Mouse (Mus musculus): ENCODE measurements around the gene Serpine1. TPM values are rescaled to one million over a fixed set of nuclear protein-coding genes. Genes with fewer than 3 reads are reported as not detected.

Serpine1 gene
- polyA plus RNA-seq, 1 experiment, result 4.1 TPM

DNA sequence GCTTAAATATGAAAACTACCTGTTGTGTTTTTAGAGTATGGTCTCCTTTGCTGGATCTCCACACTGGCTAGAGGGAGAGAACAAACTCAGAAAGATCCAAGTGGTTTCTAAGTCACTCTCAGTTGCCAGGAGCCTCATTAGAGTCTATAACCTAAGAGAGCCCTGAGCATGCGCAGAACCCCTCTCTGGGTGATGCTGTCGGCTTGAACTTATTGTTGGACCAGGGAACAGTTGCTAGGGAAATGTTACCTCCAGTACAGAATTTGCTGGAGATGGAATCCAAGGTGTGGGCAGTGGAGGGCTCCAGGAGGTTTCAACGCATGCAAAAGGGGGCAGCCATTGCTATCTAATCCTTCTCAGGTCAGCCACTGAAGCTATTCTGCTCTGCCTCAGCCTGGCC is 47.8 kb downstream of the Serpine1 start:
- 54% methylated on average over 3 of the region's 3 CpGs for WGBS
- H3K36me3 ChIP-seq (ENCODE audit: control insufficient read depth, insufficient read depth, low read length), result no peaks in the 10 kb centered on the region

DNA sequence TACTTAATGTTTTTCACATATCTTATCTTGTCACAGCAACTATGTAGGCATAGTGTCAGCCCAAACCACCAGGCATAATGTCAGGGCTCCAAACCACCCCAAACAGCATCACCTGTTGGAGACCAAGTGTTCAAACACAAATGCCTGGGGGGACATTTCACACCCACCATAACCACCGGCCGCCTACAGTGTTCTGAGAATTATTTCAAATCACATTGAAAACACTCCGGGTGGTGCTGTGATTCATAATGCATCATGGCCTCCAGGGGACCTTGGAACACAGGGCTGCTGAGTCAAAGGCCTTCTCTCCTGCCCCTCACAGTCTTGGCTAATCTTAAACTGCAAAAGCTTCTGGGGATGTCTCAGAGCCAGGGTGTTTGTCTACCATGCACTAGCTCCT is 56.2 kb downstream of the Serpine1 start:
- Histone ChIP-seq H3K27me3 (ENCODE audit: control insufficient read depth, insufficient read depth, low read length) (no peaks in the 10 kb centered on the region), H3K27ac (ENCODE audit: control insufficient read depth, insufficient read depth, low read length) (no peak overlapping the region), H3K4me3 (ENCODE audit: control insufficient read depth, insufficient read depth, low read length) (no peak overlapping the region), H3K4me1 (replicated peaks; ENCODE audit: control insufficient read depth, insufficient read depth, low read length) (no peaks in the 10 kb centered on the region), H3K36me3 (ENCODE audit: control insufficient read depth, insufficient read depth, low read length) (no peaks in the 10 kb centered on the region)
- TF ChIP-seq CTCF (IDR thresholded peaks at IDR 0.05; ENCODE audit: borderline replicate concordance, control insufficient read depth, extremely low read depth, insufficient read depth, low read length, poor library complexity) (no peak), POLR2A (IDR thresholded peaks at IDR 0.05; ENCODE audit: control insufficient read depth, extremely low read depth, insufficient read depth, low read length, poor library complexity) (no peak)
- 96% methylated on average over 3 of the region's 3 CpGs for WGBS
- no peak for DNase-seq

More for the DNA sequence above, 47.8 kb downstream of the Serpine1 start:
- Histone ChIP-seq H3K27ac (ENCODE audit: control insufficient read depth, insufficient read depth, low read length) (no peak overlapping the region), H3K4me3 (ENCODE audit: control insufficient read depth, insufficient read depth, low read length) (no peak overlapping the region), H3K27me3 (ENCODE audit: control insufficient read depth, insufficient read depth, low read length) (peaks cover 7% of the 10 kb centered on the region; the same call in 1 of the 2 replicates), H3K4me1 (replicated peaks; ENCODE audit: control insufficient read depth, insufficient read depth, low read length) (0 out of 2 replicates have a peak, but pooled peaks cover under 1% of the 10 kb centered on the region)
- no peak for DNase-seq
- TF ChIP-seq CTCF (IDR thresholded peaks at IDR 0.05; ENCODE audit: borderline replicate concordance, control insufficient read depth, extremely low read depth, insufficient read depth, low read length, poor library complexity) (no peak), POLR2A (IDR thresholded peaks at IDR 0.05; ENCODE audit: control insufficient read depth, extremely low read depth, insufficient read depth, low read length, poor library complexity) (no peak)

DNA sequence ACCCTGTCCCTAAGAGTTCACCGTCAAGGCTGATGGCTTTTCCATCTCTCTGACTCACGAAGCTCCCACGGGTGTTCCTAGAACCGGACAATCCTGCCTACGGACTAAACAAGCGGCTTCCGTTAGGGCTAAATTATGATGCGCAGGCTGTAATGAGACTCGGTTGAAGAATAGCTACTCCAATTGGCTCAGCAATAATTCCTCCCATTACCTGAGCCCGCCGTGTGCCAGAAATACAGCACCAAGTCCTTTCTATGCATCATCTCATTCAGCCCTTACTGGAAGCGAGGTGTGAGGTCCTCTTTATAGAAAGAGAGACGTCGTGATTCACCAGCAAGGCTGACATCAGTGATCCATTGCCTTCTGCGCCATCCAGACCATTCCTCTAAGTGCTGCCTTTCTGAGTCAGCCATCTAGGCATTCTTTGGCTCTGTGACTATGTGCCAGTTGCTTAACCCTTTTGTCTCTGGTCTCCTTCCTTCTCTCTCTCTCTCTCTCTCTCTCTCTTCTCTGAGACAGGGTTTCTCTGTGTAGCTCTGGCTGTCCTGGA is 59.6 kb downstream of the Serpine1 start:
- Histone ChIP-seq H3K4me1 (replicated peaks; ENCODE audit: control insufficient read depth, insufficient read depth, low read length) (no peaks in the 10 kb centered on the region), H3K27ac (ENCODE audit: control insufficient read depth, insufficient read depth, low read length) (no peak overlapping the region), H3K36me3 (ENCODE audit: control insufficient read depth, insufficient read depth, low read length) (no peaks in the 10 kb centered on the region), H3K4me3 (ENCODE audit: control insufficient read depth, insufficient read depth, low read length) (no peak overlapping the region), H3K27me3 (ENCODE audit: control insufficient read depth, insufficient read depth, low read length) (no peaks in the 10 kb centered on the region)
- DNase-seq, result no peak
- WGBS, result 85% methylated on average over 15 of the region's 15 CpGs
- TF ChIP-seq CTCF (IDR thresholded peaks at IDR 0.05; ENCODE audit: borderline replicate concordance, control insufficient read depth, extremely low read depth, insufficient read depth, low read length, poor library complexity) (no peak), POLR2A (IDR thresholded peaks at IDR 0.05; ENCODE audit: control insufficient read depth, extremely low read depth, insufficient read depth, low read length, poor library complexity) (no peak)

Other genes starting within 250 kb of the Serpine1 start
- 0.22 and 0.66 TPM in 2 replicates for gene Col26a1, start 189.1 kb downstream of the Serpine1 start, polyA plus RNA-seq (2012; rRNA removed)
- gene Ift22, start 164.1 kb downstream of the Serpine1 start, polyA plus RNA-seq (2012; rRNA removed), result 7.7 and 9.4 TPM in 2 replicates
- gene Fis1, start 119.0 kb downstream of the Serpine1 start, polyA plus RNA-seq (2012; rRNA removed), result 181 and 214 TPM in 2 replicates
- 3.8 and 9.4 TPM in 2 replicates for gene Cldn15, start 105.7 kb downstream of the Serpine1 start, polyA plus RNA-seq (2012; rRNA removed)
- 40.8 and 41.9 TPM in 2 replicates for gene Plod3, start 85.2 kb downstream of the Serpine1 start, polyA plus RNA-seq (2012; rRNA removed)
- 72.2 and 79.5 TPM in 2 replicates for gene Znhit1, start 84.2 kb downstream of the Serpine1 start, polyA plus RNA-seq (2012; rRNA removed)
- 0.58 and 1.0 TPM in 2 replicates for gene Vgf, start 45.9 kb downstream of the Serpine1 start, polyA plus RNA-seq (2012; rRNA removed)
- gene Ap1s1, start 26.1 kb downstream of the Serpine1 start, polyA plus RNA-seq (2012; rRNA removed), result 44.1 and 51.9 TPM in 2 replicates
- gene Trim56, start 43.9 kb upstream of the Serpine1 start, polyA plus RNA-seq (2012; rRNA removed), result 49.3 and 55.8 TPM in 2 replicates
- gene Muc3, start 77.1 kb upstream of the Serpine1 start, polyA plus RNA-seq (2012; rRNA removed), result 0.52 and 0.86 TPM in 2 replicates
- gene Muc3a, start 140.1 kb upstream of the Serpine1 start, polyA plus RNA-seq (2012; rRNA removed), result 8.7 and 14.7 TPM in 2 replicates
- 90.2 and 97.1 TPM in 2 replicates for gene Ache, start 215.3 kb upstream of the Serpine1 start, polyA plus RNA-seq (2012; rRNA removed)
- gene Ufsp1, start 222.4 kb upstream of the Serpine1 start, polyA plus RNA-seq (2012; rRNA removed), result 41.1 and 44.1 TPM in 2 replicates
- gene Srrt, start 235.4 kb upstream of the Serpine1 start, polyA plus RNA-seq (2012; rRNA removed), result 432 and 434 TPM in 2 replicates
- 25.0 and 28.0 TPM in 2 replicates for gene Trip6, start 242.1 kb upstream of the Serpine1 start, polyA plus RNA-seq (2012; rRNA removed)

All from thymus, adult 2 months (tissue).